Mouse (Mus musculus): ENCODE results near the gene Crocc2.

Crocc2 gene

DNA sequence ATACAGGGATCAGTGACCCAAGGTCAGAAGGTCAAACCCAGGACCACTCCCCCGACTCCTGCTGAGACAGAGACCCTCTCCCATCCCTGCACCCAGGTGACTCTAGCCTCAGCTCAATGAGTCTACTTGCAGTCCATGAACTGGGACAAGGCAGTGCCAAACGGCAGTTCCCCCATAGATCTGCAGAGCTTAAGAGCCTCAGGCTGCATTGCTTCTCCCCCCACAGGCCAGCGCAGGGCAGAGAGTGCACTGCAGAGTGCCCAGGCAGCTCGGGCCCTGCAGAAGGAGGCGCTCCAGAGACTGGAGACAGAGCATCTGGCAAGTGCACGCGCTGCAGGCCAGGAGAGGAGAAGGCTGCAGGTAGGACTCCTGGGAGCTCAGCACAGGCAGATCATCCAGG lies 49.0 kb downstream of the Crocc2 start:
- DNase-seq = no peak

DNA sequence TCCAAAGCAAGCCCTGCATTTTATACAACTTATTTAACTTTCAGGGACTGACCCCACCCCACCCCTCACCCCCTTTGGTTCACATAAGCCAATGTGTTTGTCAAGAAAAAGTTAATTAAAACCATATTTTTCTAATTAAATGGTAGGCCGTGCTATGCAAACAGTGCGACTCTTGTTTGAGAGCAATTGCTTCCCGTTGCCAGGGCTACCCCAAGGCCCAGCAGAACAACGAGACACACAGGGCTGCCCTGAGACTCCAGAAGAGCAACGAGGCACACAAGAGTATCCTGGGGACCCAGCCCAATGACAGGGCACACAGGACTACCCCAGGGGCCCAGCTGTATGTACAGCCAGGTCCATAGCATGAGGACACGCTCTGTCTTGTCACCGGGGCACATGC lies 52.3 kb downstream of the Crocc2 start:
- DNase-seq = no peak

DNA sequence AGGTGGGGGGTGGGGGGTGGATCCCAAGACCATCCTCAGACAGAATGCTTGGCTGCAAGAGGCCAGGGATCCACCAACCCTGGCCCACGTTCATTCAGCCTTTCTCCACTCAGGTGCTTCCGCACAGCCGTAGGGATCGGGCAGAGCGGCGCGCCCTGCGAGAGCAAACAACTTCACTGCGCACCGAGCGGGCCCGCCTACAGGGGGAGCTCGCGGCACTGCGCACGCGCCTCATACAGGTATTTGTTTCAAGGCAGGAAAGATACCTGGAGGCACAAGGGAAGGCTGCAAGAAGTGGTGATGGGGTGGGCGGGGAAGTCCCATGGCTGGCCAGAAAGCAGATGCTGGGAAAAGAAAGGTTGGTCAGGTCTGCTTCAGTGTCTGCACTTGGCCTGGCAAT lies 55.4 kb downstream of the Crocc2 start:
- peak in 1 of 2 experiments; percentile 24 for DNase-seq

DNA sequence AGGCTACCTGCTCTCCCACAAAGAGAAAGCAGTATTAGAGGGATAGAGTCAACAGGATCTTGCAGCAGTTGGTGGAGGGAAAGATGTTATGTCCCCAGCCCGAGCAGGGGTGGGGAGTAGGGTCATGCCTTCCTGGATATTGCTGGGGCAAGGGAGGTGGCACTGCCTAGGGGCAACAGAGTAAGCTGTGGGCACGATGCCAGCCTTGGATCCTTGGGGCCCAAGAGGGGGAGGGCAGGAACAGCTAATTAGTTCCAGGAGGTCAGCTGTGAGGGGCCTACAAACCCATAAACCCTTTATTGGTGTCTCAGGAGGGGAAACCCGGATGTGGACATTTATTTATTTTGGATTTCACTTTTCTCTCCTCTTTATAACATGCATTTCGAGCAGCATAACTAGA lies 56.7 kb downstream of the Crocc2 start:
- no peak for DNase-seq

DNA sequence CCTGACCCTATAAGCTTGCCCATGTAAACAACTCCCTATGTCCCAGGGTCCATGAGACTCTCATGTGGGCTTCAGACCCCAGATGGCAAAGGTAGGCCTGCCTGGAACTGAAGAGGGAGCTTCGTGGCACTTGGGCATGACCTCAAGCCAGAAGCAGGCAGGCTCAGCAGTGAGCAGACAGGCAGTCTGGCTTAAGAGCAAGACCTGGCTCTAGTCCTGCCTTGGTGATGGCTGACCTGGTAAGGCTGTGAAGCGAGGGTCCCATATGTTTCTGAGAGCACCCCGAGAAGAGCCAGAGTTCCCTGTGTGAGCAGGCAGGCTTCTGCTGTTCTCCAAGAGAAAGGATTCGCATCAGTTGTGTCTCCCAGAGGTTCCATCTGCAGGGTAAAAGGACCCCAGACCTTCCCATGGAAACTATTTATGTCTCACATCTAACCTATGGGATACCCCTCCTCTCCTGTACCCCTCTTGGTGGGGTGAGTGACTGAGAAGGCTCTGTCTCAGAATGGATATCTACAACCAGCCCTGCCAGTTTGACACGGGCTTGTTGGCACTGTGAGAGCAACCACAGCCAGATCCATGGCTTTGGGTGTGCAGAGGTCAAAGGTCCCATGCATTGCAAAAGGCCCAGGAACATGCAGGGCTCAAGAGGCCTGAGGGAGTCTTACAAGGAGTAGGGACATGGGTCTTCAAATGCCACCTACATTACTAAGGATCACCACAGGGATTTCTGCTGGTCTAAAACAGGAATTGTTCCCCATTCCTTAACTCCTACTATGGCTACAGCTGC lies 57.4 kb downstream of the Crocc2 start:
- no peak for DNase-seq

DNA sequence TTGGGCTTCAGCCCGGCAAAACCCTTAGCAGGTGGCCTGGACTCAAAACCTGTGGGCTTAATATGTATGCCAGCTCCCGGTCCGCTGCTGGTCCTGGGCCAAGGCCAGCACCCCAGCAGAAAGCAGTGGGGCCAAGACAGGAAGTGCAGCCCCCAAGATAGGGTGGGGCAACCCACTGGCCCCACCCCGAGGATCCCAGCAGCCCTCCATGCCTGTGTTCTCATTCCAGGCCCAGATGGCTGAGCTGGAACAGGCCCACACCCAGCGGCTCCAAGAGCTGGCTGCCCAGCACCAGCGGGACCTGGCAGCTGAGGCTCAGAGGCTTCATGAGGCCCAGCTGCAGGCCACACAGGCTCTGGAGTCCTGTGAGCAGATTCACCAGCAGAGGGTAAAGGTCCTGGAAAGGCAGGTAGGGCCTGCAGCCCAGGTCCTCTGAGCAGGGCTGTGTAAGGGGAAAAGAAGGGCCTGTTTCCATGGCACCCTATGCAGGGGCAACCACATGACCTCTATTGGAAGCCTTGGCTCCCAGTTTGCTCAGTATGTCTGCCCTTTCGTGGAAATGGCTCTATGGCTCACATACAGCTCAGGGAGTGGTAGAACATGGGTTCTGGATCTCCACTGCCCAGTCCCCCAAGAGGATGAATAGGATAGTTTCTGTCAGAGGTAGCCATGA lies 58.9 kb downstream of the Crocc2 start:
- no peak for DNase-seq

DNA sequence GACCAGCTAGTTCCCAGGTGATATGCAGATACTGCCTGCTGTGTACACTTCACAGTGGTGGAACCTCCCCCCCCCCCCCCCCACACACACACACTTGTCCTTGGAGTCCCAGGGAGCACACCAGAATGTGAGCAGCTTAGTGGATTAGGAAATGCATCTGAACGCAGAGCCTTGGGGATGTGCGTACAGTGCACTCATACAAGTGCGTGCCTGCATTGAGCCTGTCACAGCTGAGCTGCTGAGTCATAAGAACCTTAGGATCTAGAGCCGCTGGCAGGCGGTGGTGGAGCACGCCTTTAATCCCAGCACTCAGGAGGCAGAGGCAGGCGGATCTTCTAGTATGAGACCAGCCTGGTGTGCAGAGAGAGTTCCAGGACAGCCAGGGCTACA lies 59.4 kb downstream of the Crocc2 start:
- no peak for DNase-seq

DNA sequence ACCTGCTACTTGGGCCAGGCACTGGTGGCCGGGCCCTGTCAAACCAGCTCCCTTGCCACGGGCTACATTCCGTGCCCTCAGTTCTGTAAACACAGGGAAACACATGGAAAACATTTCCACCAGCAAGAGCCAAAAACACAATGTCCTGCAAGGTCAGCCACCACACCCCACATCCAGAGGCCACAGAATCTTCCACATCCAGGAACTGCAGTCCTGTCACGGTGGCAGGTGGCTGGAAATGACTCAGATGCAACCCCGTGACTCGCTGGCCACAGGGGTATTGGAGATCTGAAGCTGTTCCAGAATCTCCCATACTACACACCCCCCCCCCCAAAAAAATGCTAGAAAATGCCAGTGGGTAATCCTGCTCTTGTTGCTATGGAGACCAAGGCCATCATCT lies 60.7 kb downstream of the Crocc2 start:
- no peak for DNase-seq

DNA sequence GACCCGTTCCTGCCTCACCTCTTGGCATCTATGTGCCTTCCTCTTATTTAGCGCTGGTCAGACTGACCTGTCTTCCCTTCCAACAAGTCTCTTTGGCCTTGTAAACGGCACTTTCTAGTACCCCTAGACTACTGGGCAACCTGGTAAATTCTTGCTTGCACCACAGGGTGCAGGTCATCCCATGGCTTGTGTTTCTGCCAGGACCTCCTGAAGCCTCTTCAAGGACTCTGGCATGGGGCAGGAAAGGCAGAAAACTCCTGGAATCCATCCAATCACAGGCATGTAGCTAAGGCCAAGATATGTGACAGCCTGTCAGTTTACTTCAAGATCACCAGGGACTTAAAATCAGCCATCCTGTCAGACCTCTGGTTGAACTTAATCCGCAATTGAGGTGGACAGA lies 61.1 kb downstream of the Crocc2 start:
- no peak for DNase-seq

DNA sequence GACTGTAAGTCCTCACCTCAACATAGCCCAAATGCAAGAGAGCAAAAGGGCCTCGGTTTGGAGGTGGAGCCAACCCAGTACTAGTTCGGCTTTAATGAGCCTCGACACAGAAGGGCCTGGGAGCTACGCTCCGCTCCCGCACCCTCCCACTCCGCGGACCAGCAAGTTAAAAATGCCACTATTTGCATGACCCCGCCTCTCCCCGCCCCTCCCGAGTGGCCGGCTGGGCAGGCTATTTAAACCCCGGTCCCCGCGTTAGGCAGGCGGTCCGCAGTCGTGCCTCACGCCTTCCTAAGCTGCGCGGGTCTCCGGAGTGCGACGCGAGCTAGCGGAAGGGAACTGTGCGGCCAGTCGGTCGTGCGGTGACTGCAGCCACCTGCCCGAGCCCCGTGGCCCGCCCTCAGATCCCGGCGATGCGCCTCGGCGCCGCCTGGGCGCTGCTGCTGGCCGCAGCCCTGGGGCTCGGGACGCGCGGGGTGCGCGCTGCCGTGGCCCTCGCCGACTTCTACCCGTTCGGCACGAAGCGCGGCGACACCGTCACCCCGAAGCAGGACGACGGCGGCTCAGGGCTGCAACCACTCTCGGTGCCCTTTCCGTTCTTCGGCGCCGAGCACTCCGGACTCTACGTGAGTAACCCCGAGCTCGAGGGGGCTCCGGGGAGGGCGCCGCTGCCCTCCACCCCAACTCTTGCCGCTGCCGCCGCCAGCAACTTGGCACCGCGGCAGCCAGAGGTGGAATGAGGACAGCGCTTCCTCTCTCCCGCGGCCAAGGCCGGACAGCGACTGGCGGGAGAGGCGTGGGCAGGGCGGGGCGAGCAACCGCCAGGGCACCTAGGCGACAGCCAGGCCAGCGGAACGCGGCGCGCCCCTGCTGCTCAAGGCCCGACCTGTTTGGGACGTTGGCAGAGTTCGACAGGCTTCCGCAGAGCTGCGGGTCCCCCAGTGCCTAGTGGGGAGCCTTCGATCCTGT lies 67.3 kb downstream of the Crocc2 start, which contains the start of gene Sned1:
Gene Sned1, plus strand, starts transcription at position 266 of the 969 bp plus-strand sequence.
- peak in 1 of 2 experiments; percentile 15 for DNase-seq

DNA sequence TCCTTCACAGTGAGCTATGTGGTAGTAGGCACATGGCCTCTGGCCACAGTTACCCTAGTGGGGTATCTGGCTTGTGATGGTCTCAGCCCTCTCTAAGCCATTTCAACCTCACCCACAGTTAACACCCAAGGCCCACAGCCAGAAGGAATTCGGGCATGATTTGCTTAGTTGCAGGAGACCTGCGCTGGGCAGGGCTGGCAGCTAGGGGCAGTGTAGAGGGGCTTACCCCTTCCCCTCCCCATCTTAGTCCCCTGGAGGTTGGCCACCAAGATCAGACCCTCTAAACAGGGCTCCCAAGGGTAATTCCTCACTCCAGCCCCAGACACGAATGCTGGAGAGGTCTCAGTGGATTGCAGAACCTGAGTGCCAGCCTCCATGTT lies 68.0 kb downstream of the Crocc2 start:
- DNase-seq = no peak

DNA sequence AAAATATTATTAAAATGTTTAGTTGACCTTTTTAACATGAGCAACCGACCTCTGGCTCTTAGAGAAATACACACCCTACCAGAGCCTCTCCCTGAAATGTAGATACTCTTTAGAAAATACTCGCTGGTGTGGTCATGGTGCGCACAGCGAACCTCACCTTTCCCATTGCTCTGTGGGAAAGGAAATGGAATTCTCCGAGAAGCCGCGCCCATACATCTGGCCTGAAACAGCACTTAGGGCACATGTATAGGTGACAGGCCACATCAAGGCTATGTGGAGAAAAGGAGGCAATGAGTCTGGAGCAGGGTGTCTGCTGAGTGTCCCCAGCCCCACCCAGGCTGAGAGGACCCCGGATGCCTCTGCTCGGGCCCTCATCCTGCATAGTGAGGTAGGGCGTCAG lies 69.2 kb downstream of the Crocc2 start:
- no peak for DNase-seq

DNA sequence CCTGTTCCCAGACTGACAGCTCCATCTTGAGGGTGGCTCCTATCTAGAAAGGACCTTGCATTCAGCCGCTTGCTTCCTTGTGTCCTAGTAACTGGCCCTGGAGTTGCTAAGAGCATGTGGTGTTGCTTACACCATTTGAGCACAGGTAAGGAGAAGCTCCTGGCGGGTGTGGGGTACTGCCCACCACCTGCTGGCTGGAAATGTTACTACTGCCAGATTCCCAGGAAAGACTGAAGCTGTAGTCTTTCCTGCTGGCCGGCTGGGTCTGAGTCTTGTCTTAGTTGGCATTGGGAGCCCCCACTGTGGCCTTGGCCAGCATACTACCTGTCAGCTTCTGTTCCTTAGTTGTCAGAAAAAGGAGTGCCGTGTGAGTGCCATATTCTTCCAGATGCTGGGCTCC lies 69.7 kb downstream of the Crocc2 start:
- DNase-seq = no peak

DNA sequence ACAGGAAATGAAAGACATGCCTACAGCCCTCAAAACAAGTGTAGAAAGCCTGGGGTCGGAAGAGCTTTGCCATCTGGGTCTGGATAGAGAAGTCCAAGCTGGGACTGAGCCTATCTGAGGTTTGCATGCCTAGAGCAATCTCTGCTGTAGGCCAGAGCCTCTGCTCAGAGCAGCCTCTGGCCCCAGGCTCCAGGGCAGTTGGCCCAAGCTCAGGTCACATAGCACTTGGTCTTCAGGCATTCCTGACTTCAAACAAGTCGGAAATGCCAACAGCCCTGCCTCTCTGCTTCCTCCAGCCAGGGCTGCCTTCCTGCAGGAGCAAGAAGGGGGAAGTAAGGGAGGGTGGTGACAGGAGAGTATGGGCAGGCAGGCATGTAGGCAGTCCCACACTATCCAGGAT lies 77.4 kb downstream of the Crocc2 start:
- DNase-seq = no peak

DNA sequence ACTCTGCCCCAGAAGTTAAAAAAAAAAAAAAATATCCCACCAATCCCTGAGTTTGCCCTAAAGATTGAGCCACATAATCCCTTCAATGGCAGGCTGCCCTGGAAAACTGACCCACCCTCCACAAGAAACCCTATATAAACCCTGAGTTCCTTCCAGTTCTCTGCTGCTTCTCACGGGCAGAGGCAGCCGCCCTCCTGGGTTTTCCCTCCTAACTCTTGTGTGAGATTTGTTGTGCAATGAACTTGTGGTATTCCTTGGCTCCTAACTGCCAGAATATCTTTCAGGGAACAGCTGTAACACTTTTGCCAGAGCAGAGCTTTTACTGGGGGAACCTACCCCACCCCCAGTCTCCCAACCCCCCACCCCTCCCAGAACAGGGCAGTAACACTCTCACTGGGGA lies 84.1 kb downstream of the Crocc2 start:
- DNase-seq = no peak

DNA sequence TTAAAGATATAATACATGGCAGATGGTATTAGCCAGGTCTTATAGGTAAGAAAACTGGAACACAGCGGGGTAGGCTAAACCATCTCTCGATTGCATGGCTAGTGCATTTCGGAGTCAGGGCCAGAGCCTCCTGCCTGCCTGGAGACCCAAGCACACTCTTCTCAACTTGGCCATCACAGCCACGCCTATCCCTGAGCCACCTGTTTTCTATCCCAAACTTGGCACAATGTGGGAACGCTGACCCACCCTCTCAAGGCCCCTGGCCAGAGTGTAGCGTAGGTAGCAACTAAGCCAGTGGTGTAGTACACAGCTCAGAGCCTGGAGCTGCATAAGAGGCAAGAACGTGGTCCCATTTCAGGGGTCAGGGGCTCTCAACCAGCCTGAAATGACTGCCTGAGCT lies 87.2 kb downstream of the Crocc2 start:
- no peak for DNase-seq

DNA sequence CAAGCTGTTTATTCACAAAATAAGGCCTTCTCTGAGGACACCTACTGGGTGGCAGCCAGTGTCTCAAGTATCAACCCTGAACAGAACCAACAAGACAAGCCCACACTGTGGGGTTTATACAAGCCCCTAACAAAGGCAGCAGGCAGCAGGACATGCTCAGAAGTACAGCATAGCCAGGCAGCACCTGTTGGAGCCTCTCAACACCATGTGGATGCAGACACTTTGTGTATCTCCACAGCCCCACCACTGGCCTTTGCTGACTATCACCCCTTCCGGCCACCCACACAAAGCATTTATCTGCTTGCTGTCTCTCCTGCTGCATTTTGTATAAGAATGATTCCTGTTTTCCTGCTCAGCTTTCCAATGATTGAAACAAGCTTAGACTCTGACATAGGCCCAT lies 89.0 kb downstream of the Crocc2 start:
- DNase-seq = no peak

DNA sequence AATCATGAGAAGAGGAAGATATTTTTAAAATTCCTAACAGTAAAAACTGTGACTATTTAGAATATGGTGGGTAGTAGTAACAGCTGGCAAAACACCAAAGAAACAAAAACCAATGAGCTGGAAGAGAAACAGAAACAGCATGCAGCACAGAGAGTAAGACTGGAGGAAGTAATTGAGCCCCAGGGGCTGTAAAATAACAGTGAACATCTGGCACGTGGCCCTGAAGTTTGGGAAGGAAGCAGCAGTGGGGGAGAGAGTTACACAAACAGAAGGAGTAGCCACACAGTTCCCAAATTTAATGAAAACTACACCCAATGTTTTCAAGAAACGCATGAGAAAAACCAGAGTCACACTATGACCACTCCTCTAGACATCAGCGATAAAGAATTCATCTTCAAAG lies 98.7 kb downstream of the Crocc2 start:
- no peak for DNase-seq

DNA sequence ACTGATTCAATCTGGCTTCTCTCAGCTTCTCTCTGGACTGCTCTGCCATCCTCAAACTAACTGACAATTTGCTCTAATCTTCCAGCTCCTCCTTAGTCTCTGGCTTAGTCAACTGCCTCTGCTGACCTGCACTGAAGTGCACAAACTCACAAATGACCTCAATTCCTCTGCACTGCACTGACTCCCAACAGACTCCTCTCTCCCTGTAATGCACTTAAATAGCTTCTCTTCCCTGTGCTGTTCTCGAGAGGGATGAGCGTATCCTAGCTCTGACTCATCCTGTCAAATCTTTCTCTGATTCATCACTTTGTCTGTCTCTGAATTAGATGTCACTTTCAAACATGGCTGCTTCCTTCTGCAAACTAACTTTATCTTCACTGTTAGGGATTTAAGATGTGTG lies 99.7 kb downstream of the Crocc2 start:
- DNase-seq = no peak

DNA sequence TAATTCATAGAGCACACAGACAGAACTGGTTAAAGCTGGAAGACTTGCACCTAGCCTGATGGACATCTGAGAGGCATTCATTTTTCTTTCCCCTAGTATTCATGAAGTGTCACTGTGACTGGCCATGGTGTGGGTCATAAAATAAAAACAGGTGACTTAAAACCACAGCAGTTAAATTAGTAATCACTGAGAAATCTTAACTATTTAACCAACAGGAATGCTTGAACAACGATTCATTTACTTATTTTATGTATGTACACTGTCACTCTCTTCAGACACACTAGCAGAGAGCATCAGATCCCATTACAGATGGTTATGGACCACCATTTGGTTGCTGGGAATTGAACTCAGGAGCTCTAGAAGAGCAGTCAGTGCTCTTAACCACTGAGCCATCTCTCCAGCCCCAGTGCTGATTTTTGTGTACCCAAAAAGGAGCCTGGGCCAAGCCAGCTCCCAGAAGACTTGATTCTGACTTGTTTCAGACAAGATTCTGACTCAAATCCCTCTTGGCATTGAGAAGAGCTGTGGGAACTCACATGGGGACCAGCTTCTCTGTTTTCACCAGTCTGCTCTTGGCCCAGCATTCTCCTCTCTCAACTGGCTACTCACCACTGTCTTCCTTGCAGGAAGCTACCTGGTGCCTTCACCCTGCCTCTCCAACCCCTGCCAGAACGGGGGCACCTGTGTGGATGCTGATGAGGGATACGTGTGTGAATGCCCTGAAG lies 102.2 kb downstream of the Crocc2 start:
- no peak for DNase-seq

DNA sequence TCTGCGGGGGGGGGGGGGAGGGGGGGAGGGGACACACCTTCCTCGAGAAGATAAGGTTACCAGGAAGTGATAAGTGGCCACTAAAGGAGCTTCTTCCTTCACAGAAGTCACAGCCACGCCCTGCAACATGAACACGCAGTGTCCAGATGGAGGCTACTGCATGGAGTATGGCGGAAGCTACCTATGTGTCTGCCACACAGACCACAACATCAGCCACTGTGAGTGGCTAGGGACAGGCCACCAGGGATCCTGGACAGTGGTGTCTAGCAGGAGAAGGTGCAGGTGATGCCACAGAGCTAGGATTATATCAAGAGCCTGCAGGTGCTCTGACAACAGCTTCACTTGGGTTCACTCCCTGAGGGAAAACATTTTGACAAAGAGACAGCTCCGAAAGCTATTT lies 103.2 kb downstream of the Crocc2 start:
- no peak for DNase-seq

DNA sequence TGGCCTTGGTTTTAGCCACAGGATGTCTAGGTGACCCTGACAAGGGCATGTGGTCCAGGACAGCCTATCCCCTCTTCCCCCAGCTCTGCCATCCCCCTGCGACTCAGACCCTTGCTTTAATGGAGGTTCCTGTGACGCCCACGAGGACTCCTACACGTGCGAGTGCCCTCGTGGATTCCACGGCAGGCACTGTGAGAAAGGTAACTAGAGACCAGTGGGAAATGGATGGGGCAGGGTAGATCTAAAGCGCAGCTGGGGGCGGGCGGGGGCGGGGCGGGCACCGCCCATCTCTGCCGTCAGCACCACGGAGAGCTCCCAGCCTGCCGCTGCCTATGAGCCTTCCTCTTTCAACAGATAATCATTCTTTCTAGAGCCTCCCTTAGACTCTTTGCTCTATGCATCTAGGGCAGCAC lies 103.9 kb downstream of the Crocc2 start:
- DNase-seq = no peak

DNA sequence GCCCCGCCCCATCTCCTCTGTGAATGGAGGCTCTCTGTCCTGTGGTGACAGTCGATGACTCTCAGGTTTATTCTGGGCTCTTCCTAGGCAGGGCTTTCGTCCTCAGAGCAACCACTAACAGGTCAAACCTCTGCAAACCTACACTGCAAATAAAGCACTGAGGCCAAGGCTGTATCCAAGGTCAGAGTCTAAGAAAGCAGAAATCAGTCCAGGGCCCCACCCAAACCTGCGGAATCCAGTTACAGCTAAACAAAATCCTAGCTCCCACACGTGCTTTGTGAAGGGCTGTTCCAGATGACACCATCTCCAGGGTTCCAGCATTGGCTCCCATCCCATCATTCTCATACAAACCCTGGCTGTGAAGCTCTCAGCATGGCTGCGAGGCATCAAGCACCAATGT lies 107.0 kb downstream of the Crocc2 start:
- DNase-seq = no peak

Data from thymus, adult 18-20 months (tissue).